Mouse (Mus musculus) bone marrow macrophage, adult 2 months (primary cell): ENCODE measurements around the gene Prkce.

Experiments
- CTCF ChIP-seq: IDR thresholded peaks from 2 replicates; pipeline ENCODE4 v1.5.1; 2012; ENCODE audit warnings: low read depth, mild to moderate bottlenecking, low read length, moderate library complexity
- POLR2A ChIP-seq: IDR thresholded peaks from 2 replicates; pipeline ENCODE4 v1.6.1; 2012; ENCODE audit warnings: mild to moderate bottlenecking, low read depth, low read length, borderline replicate concordance

DNA sequence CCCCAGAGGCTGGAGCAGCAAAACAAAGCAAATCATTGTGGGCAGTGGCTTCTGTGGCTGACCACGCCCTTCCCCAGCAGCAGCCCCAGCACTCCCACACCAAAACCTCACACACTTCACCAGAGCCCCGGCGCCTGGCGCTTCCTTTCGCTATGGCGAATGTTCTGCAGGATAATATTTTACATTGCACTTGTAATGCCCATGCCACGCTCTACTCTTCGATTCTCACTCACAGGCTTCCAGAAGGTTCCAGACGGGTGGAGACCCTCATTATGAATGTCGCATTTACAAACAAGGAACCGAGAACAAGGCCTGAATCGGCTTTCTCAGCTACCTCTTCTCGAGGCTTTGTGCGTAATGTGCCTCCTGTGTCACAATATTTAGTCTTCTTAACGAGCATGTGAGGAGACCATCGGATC is 75.5 kb downstream of the Prkce start:
- TF ChIP-seq CTCF (no peak), POLR2A (no peak)
